Mouse (Mus musculus): ENCODE results near the gene Duox1. TPM values are rescaled to one million over a fixed set of nuclear protein-coding genes. Genes with fewer than 3 reads are reported as not detected.

Duox1 gene
- polyA plus RNA-seq, 1 experiment = 0.10 TPM

GRCm38 (mm10) chr2:122306184-122306583 lies 9.3 kb upstream of the Duox1 start:
- no peaks in the 10 kb centered on the region for H3K27me3 ChIP-seq (ENCODE audit: control insufficient read depth, insufficient read depth, insufficient read length)
- H3K4me3 ChIP-seq = no peak overlapping the region
- no peaks in the 10 kb centered on the region for H3K79me2 ChIP-seq (ENCODE audit: control insufficient read depth, insufficient read depth)
- H3ac ChIP-seq (ENCODE audit: control insufficient read depth, insufficient read length) = no peak overlapping the region
- TF ChIP-seq CEBPB (IDR thresholded peaks at IDR 0.05; ENCODE audit: insufficient read depth, poor library complexity, severe bottlenecking) (no peak), USF1 (IDR thresholded peaks at IDR 0.05; ENCODE audit: low read depth) (no peak), MYOG (IDR thresholded peaks at IDR 0.05; ENCODE audit: control insufficient read depth in 1 of 3, insufficient read depth in 1 of 3, insufficient read length in 2 of 3, low read depth in 2 of 3) (peak in 2 of 3 experiments; percentile 42 to 86), MAX (IDR thresholded peaks at IDR 0.05; ENCODE audit: low read depth) (no peak), MYOD1 (IDR thresholded peaks at IDR 0.05; ENCODE audit: control insufficient read depth in 1 of 3, insufficient read length in 2 of 3, low read depth in 2 of 3) (peak; percentile 55 to 85 (median 84)), SRF (IDR thresholded peaks at IDR 0.05; ENCODE audit: control insufficient read depth, insufficient read length, low read depth) (no peak), E2F4 (IDR thresholded peaks at IDR 0.05; ENCODE audit: insufficient read depth) (no peak), POLR2A (IDR thresholded peaks at IDR 0.05; ENCODE audit: insufficient read length, low read depth) (no peak), TCF3 (IDR thresholded peaks at IDR 0.05; ENCODE audit: insufficient read length, low read depth) (no peak), REST (IDR thresholded peaks at IDR 0.05; ENCODE audit: insufficient read depth, insufficient read length) (no peak), POLR2AphosphoS2 (IDR thresholded peaks at IDR 0.05; ENCODE audit: insufficient read length, low read depth) (no peak), TCF12 (IDR thresholded peaks at IDR 0.05; ENCODE audit: insufficient read depth, poor library complexity, severe bottlenecking) (peak; percentile 45)
- H3K36me3 ChIP-seq (ENCODE audit: control insufficient read depth, insufficient read depth) = no peaks in the 10 kb centered on the region
- peak overlapping the region; percentile 93 for H3K4me2 ChIP-seq (ENCODE audit: low read depth)

DNA sequence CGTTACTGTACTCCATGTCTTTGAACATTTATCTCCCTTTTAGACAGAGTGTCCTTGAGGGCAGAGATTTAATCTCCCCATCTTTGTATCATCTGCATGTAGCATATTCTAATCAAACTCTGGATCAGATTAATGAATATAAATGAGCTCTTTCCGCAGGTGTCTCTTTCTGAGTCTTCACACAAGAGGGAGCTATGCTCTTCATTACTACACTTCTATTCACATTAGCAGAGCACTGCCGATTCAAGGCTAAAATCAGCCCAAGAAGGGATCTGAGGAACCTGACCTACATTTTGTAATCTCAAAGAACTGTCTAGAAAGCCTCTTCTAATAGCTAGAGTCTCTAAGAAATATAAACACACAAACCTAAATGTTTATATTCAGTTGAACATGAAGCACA lies 5.8 kb upstream of the Duox1 start:
- Histone ChIP-seq H3K4me2 (ENCODE audit: low read depth) (no peak overlapping the region), H3K4me3 (no peak overlapping the region), H3ac (ENCODE audit: control insufficient read depth, insufficient read length) (no peak overlapping the region), H3K36me3 (ENCODE audit: control insufficient read depth, insufficient read depth) (no peaks in the 10 kb centered on the region), H3K27me3 (ENCODE audit: control insufficient read depth, insufficient read depth, insufficient read length) (no peaks in the 10 kb centered on the region), H3K79me2 (ENCODE audit: control insufficient read depth, insufficient read depth) (no peaks in the 10 kb centered on the region)
- TF ChIP-seq POLR2A (IDR thresholded peaks at IDR 0.05; ENCODE audit: insufficient read length, low read depth) = no peak
- TF ChIP-seq MAX (IDR thresholded peaks at IDR 0.05; ENCODE audit: low read depth) = no peak
- no peak for TF ChIP-seq TCF3 (IDR thresholded peaks at IDR 0.05; ENCODE audit: insufficient read length, low read depth)
- TF ChIP-seq MYOG (IDR thresholded peaks at IDR 0.05; ENCODE audit: control insufficient read depth in 1 of 3, insufficient read depth in 1 of 3, insufficient read length in 2 of 3, low read depth in 2 of 3) = no peak
- no peak for TF ChIP-seq CEBPB (IDR thresholded peaks at IDR 0.05; ENCODE audit: insufficient read depth, poor library complexity, severe bottlenecking)

DNA sequence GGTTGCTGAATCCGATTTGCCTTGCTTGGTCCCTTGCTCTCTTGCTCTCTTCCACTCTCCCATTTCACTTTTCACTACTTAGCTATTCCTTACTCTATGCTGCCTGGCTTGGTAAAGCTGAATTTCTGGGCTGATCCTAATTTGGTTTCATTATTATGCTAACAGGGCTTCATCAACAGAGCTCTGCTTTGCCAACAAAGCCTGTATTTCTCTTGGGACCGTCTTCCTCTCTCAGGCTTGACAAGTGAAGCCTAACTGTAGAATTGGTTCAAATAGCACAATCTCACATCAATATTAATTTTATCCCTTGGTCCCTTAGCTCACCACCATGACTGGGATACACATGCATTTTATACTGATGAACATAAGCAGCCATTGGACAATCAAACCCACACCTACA lies 3.9 kb upstream of the Duox1 start:
- Histone ChIP-seq H3ac (ENCODE audit: control insufficient read depth, insufficient read length) (no peak overlapping the region), H3K36me3 (ENCODE audit: control insufficient read depth, insufficient read depth) (no peaks in the 10 kb centered on the region), H3K4me2 (ENCODE audit: low read depth) (no peak overlapping the region), H3K27me3 (ENCODE audit: control insufficient read depth, insufficient read depth, insufficient read length) (no peaks in the 10 kb centered on the region), H3K79me2 (ENCODE audit: control insufficient read depth, insufficient read depth) (no peaks in the 10 kb centered on the region), H3K4me3 (no peak overlapping the region)
- TF ChIP-seq REST (IDR thresholded peaks at IDR 0.05; ENCODE audit: insufficient read depth, insufficient read length) (no peak), MAX (IDR thresholded peaks at IDR 0.05; ENCODE audit: low read depth) (no peak), USF1 (IDR thresholded peaks at IDR 0.05; ENCODE audit: low read depth) (no peak), MYOG (IDR thresholded peaks at IDR 0.05; ENCODE audit: control insufficient read depth in 1 of 3, insufficient read depth in 1 of 3, insufficient read length in 2 of 3, low read depth in 2 of 3) (no peak), SRF (IDR thresholded peaks at IDR 0.05; ENCODE audit: control insufficient read depth, insufficient read length, low read depth) (no peak), TCF12 (IDR thresholded peaks at IDR 0.05; ENCODE audit: insufficient read depth, poor library complexity, severe bottlenecking) (no peak), CEBPB (IDR thresholded peaks at IDR 0.05; ENCODE audit: insufficient read depth, poor library complexity, severe bottlenecking) (no peak), POLR2A (IDR thresholded peaks at IDR 0.05; ENCODE audit: insufficient read length, low read depth) (no peak), TCF3 (IDR thresholded peaks at IDR 0.05; ENCODE audit: insufficient read length, low read depth) (no peak), POLR2AphosphoS2 (IDR thresholded peaks at IDR 0.05; ENCODE audit: insufficient read length, low read depth) (no peak), E2F4 (IDR thresholded peaks at IDR 0.05; ENCODE audit: insufficient read depth) (no peak), MYOD1 (IDR thresholded peaks at IDR 0.05; ENCODE audit: control insufficient read depth in 1 of 3, insufficient read length in 2 of 3, low read depth in 2 of 3) (no peak)

GRCm38 (mm10) chr2:122312722-122313417 lies 2.6 kb upstream of the Duox1 start:
- H3K4me2 ChIP-seq (ENCODE audit: low read depth) = no peak overlapping the region
- no peak overlapping the region for H3K4me3 ChIP-seq
- TF ChIP-seq MAX (IDR thresholded peaks at IDR 0.05; ENCODE audit: low read depth) (no peak), CEBPB (IDR thresholded peaks at IDR 0.05; ENCODE audit: insufficient read depth, poor library complexity, severe bottlenecking) (no peak), USF1 (IDR thresholded peaks at IDR 0.05; ENCODE audit: low read depth) (no peak), POLR2AphosphoS2 (IDR thresholded peaks at IDR 0.05; ENCODE audit: insufficient read length, low read depth) (no peak), MYOD1 (IDR thresholded peaks at IDR 0.05; ENCODE audit: control insufficient read depth in 1 of 3, insufficient read length in 2 of 3, low read depth in 2 of 3) (no peak), REST (IDR thresholded peaks at IDR 0.05; ENCODE audit: insufficient read depth, insufficient read length) (no peak), TCF12 (IDR thresholded peaks at IDR 0.05; ENCODE audit: insufficient read depth, poor library complexity, severe bottlenecking) (no peak), TCF3 (IDR thresholded peaks at IDR 0.05; ENCODE audit: insufficient read length, low read depth) (no peak), POLR2A (IDR thresholded peaks at IDR 0.05; ENCODE audit: insufficient read length, low read depth) (no peak), E2F4 (IDR thresholded peaks at IDR 0.05; ENCODE audit: insufficient read depth) (no peak), MYOG (IDR thresholded peaks at IDR 0.05; ENCODE audit: control insufficient read depth in 1 of 3, insufficient read depth in 1 of 3, insufficient read length in 2 of 3, low read depth in 2 of 3) (no peak), SRF (IDR thresholded peaks at IDR 0.05; ENCODE audit: control insufficient read depth, insufficient read length, low read depth) (no peak)
- no peaks in the 10 kb centered on the region for H3K27me3 ChIP-seq (ENCODE audit: control insufficient read depth, insufficient read depth, insufficient read length)
- H3ac ChIP-seq (ENCODE audit: control insufficient read depth, insufficient read length) = no peak overlapping the region
- H3K36me3 ChIP-seq (ENCODE audit: control insufficient read depth, insufficient read depth) = no peaks in the 10 kb centered on the region
- no peaks in the 10 kb centered on the region for H3K79me2 ChIP-seq (ENCODE audit: control insufficient read depth, insufficient read depth)

All from myocyte (in vitro differentiated cells).